Mouse (Mus musculus) kidney, adult 2 months (tissue): ENCODE measurements around the gene Ddx23.

ENCODE experiments used
- CTCF ChIP-seq: fragments of 200-500 bp; conservative IDR thresholded peaks from 2 replicates; pipeline ENCODE4 v1.5.1; 2011; ENCODE audit warnings: low read depth, mild to moderate bottlenecking, control low read depth, low read length, moderate library complexity, mixed read lengths; ENCODE audit not compliant: insufficient read depth, insufficient read length
- POLR2A ChIP-seq: fragments of 200-500 bp; IDR thresholded peaks from one replicate; pipeline ENCODE4 v1.6.1; 2011; ENCODE audit warnings: low read depth, low read length, control low read depth

GRCm38 (mm10) chr15:98606739-98607138, 56.0 kb downstream of the Ddx23 start:
- no peak for TF ChIP-seq CTCF
- no peak for TF ChIP-seq POLR2A
